Mouse (Mus musculus) spleen, postnatal 4 days (tissue): ENCODE data around the gene Ifnb1.
"Not testable (repeated sequence)": the region's sequence is repeated elsewhere in the genome, so short reads cannot be mapped to it uniquely, and the experiment has no call there.

Experiments
- DNase-seq, 2 experiments: peaks; one replicate each; pipeline ENCODE4 v3.0.0; 2022; ENCODE audit warnings: low spot score in 2 of 2

Gene Ifnb1

DNA sequence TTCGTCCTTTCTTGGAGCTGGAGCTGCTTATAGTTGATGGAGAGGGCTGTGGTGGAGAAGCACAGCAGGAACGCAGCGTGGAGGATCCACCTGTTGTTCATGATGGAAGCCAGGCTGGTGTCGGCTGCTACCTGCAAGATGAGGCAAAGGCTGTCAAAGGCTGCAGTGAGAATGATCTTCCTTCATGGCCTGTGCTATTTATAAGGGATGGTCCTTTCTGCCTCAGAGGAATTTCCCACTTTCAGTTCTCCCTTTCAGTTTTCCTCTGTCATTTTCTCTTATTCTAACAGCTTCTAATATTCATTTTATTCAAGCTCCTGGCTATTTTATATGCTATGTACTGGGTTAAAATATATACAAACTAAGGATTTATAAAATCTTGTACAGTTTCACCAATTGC lies at the start of gene Ifnb1:
Gene Ifnb1, minus strand, starts transcription at position 101 of the 400 bp plus-strand sequence.
- no peak for DNase-seq

DNA sequence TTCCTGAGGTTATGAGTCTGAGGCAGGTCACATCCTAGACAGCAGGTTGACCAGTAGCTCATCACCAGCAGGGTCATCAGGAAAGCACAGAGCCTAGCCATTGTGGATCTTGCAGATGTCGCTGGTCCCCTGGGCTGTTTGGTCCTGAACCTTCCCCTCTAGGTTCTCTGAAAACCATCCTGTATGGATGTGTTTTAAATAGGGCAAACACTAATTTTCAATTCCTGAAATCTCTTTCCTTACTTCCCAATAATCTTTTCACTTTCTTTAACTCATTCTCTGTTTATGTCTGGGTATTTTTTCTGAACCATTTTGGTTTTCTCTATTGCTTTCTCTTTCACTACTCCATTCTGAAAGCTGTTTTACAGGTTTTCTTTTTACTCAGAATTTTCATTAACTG lies 49.1 kb upstream of the Ifnb1 start, which contains the start of gene Ifna14:
Gene Ifna14, minus strand, starts transcription at position 101 of the 400 bp plus-strand sequence.
- no peak for DNase-seq

GRCm38 (mm10) chr4:88561791-88562190 lies 39.2 kb upstream of the Ifnb1 start:
- DNase-seq = no peak

DNA sequence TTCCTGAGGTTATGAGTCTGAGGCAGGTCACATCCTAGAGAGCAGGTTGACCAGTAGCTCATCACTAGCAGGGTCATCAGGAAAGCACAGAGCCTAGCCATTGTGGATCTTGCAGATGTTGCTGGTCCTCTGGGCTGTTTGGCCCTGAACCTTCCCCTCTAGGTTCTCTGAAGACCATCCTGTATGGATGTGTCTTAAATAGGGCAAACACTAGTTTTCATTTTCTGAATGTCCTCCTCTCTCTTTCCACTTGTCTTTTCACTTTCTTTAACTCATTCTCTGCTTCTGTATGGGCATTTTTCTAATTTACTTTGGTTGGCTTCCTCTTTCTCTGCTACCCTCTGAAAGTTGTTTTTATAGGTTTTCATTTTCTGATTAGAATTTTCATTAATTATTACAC lies 35.6 kb upstream of the Ifnb1 start, which contains the start of gene Ifna15:
Gene Ifna15, minus strand, starts transcription at position 101 of the 400 bp plus-strand sequence.
- not testable (repeated sequence) for DNase-seq

GRCm38 (mm10) chr4:88550161-88550945 lies 27.8 kb upstream of the Ifnb1 start:
- peak; percentile 77 to 89 for DNase-seq

GRCm38 (mm10) chr4:88547986-88548385 lies 25.4 kb upstream of the Ifnb1 start:
- DNase-seq = no peak

- no peak for DNase-seq
Observed at GRCm38 (mm10) chr4:88543649-88544234, 21.2 kb upstream of the Ifnb1 start.

- DNase-seq = no peak
Observed at GRCm38 (mm10) chr4:88537328-88537727, 14.8 kb upstream of the Ifnb1 start.

- no peak for DNase-seq
Observed at GRCm38 (mm10) chr4:88536640-88537039, 14.1 kb upstream of the Ifnb1 start.

DNA sequence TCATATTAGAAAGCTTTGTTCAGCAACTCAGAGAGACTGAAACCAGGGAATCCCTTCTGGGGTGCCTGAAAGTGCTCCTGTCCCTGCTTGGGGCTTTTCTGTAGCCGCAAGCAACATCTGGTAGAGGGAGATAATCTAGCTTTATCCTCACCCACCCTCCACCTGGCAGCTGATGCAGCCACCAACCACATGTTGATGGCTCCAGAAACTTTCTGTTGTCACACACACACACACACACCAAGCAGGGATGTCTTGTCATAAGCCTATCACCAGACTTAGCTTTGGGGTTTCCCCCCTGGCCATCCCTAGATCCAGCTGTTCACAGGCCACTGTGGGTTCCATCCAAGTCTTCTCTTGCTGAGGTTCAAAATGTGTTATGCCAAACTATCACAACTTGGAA lies 13.2 kb upstream of the Ifnb1 start:
- no peak for DNase-seq

GRCm38 (mm10) chr4:88534903-88535302 lies 12.3 kb upstream of the Ifnb1 start:
- DNase-seq = no peak

- DNase-seq = no peak
Observed at GRCm38 (mm10) chr4:88533499-88533898, 10.9 kb upstream of the Ifnb1 start.

DNA sequence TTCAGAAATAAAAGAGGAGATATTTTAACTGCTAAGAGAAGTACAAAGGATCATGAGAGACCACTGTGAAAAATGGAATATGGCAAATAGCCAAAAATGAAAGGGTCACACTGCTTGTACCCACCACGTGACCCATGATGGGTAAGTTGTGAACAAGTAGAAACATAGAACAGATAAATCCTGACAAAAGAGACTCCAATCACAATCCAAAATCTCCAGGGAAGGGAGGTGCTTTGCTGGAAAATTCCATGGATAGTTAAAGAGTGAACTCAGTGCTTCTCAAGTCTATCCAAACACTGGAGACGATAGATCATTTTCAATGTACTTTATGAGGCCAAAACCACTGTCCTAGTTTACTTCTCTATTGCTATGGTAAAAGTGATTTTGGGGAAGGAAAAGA lies 8.3 kb upstream of the Ifnb1 start:
- DNase-seq = no peak

DNA sequence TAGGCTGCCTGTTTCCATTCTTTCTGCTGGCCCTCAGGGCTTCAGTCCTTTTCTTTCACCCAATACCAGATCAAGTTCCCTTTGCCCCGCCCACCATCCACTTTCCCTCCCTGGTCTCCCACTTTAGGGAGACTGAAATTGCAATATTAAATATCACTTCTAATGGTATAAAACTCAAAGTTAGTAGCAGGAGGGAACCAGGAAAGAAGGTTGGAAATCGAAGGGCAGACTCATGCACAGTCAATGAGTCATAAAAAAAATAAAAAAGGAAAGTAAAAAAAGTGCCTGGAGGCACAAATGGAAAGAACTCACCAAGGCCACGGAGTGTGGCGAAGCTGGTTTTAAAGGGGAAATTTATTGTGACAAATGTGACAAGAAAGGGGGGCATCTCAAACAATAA lies 7.7 kb upstream of the Ifnb1 start:
- no peak for DNase-seq

DNA sequence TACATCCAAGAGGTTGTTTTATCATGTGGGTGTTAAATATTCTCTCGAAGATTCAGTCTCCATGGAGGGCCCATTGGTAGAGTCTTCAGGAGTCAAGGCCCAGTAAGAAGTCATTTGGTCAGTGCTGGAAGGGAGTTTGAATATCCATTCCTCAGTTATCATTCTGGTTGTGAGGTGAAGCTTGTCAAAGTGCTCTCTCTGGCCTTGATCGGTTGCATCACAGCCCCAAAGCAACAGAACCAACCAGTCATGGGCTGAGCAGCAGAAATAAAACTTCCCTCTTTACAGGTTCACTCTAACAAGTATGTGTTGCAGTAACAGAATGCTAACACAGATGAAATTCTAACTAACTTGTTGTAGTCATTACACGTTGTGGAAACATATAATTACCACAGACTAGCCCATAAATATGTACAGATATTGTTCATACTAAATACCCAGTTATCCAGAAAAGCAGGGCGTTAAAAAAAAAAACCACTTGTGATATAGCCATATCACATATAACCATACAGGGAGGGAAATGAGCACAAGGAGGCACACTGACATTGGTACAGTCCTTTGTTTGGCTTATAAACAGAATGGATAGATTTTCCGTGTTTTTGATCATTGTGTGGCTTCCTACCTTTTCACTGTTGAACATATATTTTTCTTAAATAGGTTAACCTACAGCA lies 3.9 kb upstream of the Ifnb1 start:
- no peak for DNase-seq

GRCm38 (mm10) chr4:88525393-88525792 lies 2.8 kb upstream of the Ifnb1 start:
- DNase-seq = no peak

- DNase-seq = no peak
Observed at GRCm38 (mm10) chr4:88523241-88523640, 667 bp upstream of the Ifnb1 start.

DNA sequence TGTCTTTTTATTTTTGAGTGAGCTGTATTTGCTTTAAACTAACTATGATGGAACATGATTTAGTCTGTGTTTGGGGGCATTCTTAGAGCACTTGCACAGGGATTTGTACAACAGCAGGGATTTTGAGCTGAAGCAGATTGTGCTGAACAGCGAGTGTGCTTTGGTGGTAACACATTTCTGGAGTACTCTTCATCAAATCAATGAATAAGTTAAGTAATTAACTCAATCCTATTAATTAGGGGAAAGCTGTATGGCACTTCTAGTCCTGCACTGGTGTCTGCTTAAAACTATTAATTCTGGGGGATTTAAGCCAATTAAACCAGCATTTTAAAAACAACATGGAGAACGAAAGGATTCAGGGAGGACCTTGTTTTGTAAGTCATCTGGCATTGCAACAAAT lies 4.6 kb downstream of the Ifnb1 start:
- DNase-seq = no peak

- no peak for DNase-seq
Observed at GRCm38 (mm10) chr4:88515711-88516211, 6.8 kb downstream of the Ifnb1 start.

DNA sequence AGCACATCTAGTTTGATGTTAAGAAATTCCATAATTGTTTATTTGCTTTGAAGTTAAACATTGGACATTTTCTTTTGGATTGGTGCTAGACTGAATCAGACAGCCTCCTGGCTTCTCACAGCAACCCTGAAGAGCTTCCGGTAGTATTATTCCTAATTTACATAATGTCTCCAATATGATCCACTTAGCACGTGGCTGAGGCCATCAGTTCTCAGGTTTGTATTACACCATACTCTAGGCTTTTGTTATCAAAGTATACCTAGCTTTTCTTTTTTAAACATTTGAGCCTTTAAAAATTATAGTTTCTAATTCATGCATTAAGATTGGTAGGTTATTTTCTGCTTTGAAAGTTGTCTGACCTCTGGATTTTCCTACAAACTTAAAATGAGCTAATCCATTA lies 7.3 kb downstream of the Ifnb1 start:
- DNase-seq = no peak

DNA sequence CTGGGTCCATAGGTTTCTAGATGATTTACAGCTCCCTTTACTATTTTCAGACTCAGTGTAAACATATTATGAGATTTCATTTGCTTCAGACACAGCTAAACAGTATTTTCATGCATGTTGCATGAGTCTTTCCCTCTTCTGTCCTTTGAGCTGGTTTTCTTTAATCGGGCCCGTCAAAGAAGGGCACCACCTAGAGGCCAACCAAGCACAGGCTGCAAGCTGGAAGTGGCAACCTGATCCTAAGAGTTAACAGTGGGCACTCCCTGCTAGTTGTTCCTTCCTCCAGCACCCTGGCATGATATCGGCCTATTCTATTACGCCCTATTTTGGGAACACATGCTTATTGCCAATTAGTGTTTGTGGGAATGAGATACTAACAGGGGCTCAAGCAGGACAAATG lies 8.2 kb downstream of the Ifnb1 start:
- DNase-seq = peak; percentile 28 to 71

GRCm38 (mm10) chr4:88513743-88514142 lies 8.8 kb downstream of the Ifnb1 start:
- no peak for DNase-seq

GRCm38 (mm10) chr4:88503753-88504152 lies 18.8 kb downstream of the Ifnb1 start:
- DNase-seq = no peak
